Mouse (Mus musculus) heart, adult 2 months (tissue): ENCODE measurements around the gene Tkt.

ENCODE experiments used
- CTCF ChIP-seq: fragments of 200-600 bp; IDR thresholded peaks from 2 replicates; pipeline ENCODE4 v1.8.1; 2022; ENCODE audit warnings: antibody characterized with exemption, mild to moderate bottlenecking, moderate library complexity
- EP300 ChIP-seq: fragments of 200-500 bp; IDR thresholded peaks from 2 replicates; pipeline ENCODE4 v1.6.1; 2011; ENCODE audit warnings: low read depth, low read length, control low read depth; ENCODE audit not compliant: insufficient read depth

GRCm38 (mm10) chr14:30575791-30576190 lies 27.6 kb downstream of the Tkt start:
- TF ChIP-seq CTCF (no peak), EP300 (no peak)
